Mouse (Mus musculus) urinary bladder, postnatal 25 days (tissue): ENCODE results near the gene Espnl.

ENCODE experiments used
- DNase-seq: peaks from one replicate; pipeline ENCODE4 v3.0.0; 2022; ENCODE audit warnings: low spot score

Espnl gene

DNA sequence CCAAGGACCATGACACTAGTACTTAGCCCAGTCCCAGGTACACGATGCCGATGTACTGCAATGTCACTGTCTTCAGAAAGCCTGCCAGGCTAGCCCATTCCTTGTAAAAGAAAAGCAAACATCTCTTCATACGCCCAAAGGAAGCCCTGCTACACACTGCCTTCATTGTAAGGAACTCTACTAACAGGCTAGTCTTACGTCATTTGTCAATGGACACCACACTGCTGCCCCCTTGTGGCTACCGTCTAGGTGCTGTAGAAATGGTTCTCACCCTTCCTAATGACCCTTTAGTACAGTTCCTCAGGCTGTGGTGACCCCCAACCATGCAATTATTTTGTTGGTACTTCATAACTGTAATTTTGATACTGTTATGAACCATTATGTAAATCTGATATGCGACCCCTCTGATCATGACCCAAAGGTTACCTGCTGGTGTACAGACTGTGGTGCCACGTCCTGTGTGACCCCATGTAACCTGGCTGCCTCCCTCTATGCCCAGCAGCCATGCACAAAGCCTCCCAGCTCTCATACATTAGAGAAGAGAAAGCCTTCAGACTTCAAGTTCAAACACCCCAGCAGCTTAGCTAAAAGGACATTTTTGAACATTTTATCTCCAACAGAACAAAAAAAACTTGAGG is 58.7 kb downstream of the Espnl start:
- DNase-seq, result peak; percentile 77

DNA sequence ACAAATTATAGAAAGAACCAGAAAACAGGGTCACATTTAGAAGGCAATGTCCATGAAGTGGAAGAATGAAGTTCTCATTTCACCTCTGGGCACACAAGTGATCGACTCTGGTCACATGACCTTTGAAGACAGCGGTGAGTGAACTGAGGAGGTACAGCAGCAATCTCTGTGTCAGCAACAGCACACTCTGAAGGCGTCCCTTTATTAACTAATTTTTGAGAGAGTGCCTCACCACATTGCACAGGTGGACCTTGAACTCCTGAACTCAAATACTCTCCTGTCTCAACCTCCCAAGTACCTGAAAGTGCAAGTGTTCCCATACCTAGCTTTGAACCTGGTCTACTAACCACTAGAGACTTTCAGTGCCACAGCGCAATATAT is 59.2 kb downstream of the Espnl start:
- no peak for DNase-seq

- DNase-seq, result no peak
Measured at GRCm38 (mm10) chr1:91390369-91390768, 68.5 kb downstream of the Espnl start.

- DNase-seq, result no peak
Measured at GRCm38 (mm10) chr1:91397927-91398259, 76.0 kb downstream of the Espnl start.
